Mouse (Mus musculus): ENCODE results near the gene Specc1. TPM values are rescaled to one million over a fixed set of nuclear protein-coding genes. Genes with fewer than 3 reads are reported as not detected.
"Not testable (repeated sequence)": the region's sequence is repeated elsewhere in the genome, so short reads cannot be mapped to it uniquely, and the experiment has no call there.

Gene Specc1
- polyA plus RNA-seq, 1 experiment, result 27.7 TPM

GRCm38 (mm10) chr11:61950632-61951031, 5.9 kb upstream of the Specc1 start:
- H3K27me3 ChIP-seq (ENCODE audit: control insufficient read depth, insufficient read depth, insufficient read length), result no peaks in the 10 kb centered on the region
- no peaks in the 10 kb centered on the region for H3K36me3 ChIP-seq (ENCODE audit: control insufficient read depth, insufficient read depth)
- H3K79me2 ChIP-seq (ENCODE audit: control insufficient read depth, insufficient read depth), result no peaks in the 10 kb centered on the region
- peak overlapping the region; percentile 20 for H3K4me2 ChIP-seq (ENCODE audit: low read depth)
- no peak overlapping the region for H3ac ChIP-seq (ENCODE audit: control insufficient read depth, insufficient read length)
- no peak overlapping the region for H3K4me3 ChIP-seq
- TF ChIP-seq CEBPB (IDR thresholded peaks at IDR 0.05; ENCODE audit: insufficient read depth, poor library complexity, severe bottlenecking) (peak; percentile 47; the same call in 1 of the 2 replicates), E2F4 (IDR thresholded peaks at IDR 0.05; ENCODE audit: insufficient read depth) (no peak)

GRCm38 (mm10) chr11:61955136-61955535, 1.4 kb upstream of the Specc1 start:
- H3K4me3 ChIP-seq, result no peak overlapping the region
- no peaks in the 10 kb centered on the region for H3K36me3 ChIP-seq (ENCODE audit: control insufficient read depth, insufficient read depth)

DNA sequence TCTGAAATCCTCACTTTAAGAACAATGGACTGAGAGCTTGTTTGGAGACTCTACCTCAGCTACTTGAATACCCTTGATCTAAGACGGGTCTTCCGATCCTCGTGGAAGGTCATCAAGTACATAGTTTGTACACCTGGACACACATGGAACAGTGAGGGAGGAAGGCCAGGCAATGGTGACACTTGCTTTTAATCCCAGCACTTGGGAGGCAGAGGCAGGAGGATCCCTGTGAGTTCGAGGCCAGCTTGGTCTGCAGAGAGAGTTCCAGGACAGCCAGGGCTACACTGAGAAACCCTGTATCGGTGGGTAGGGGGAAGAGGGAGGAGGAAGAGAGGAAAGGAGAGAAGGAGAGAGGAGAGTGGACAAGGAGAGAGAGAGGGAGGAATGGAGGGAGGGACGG, 612 bp upstream of the Specc1 start:
- Histone ChIP-seq H3K4me2 (ENCODE audit: low read depth) (no peak overlapping the region), H3K27me3 (ENCODE audit: control insufficient read depth, insufficient read depth, insufficient read length) (peaks cover 3% of the 10 kb centered on the region), H3K36me3 (ENCODE audit: control insufficient read depth, insufficient read depth) (no peaks in the 10 kb centered on the region), H3K4me3 (no peak overlapping the region), H3K79me2 (ENCODE audit: control insufficient read depth, insufficient read depth) (no peaks in the 10 kb centered on the region), H3ac (ENCODE audit: control insufficient read depth, insufficient read length) (no peak overlapping the region)
- no peak for TF ChIP-seq E2F4 (IDR thresholded peaks at IDR 0.05; ENCODE audit: insufficient read depth)
- TF ChIP-seq MYOG (IDR thresholded peaks at IDR 0.05; ENCODE audit: control insufficient read depth in 1 of 3, insufficient read depth in 1 of 3, insufficient read length in 2 of 3, low read depth in 2 of 3), result no peak
- TF ChIP-seq MAX (IDR thresholded peaks at IDR 0.05; ENCODE audit: low read depth), result no peak
- no peak for TF ChIP-seq USF1 (IDR thresholded peaks at IDR 0.05; ENCODE audit: low read depth)
- no peak for TF ChIP-seq CEBPB (IDR thresholded peaks at IDR 0.05; ENCODE audit: insufficient read depth, poor library complexity, severe bottlenecking)
- no peak for TF ChIP-seq TCF3 (IDR thresholded peaks at IDR 0.05; ENCODE audit: insufficient read length, low read depth)

More at GRCm38 (mm10) chr11:61955136-61955535, 1.4 kb upstream of the Specc1 start:
- Histone ChIP-seq H3K4me2 (ENCODE audit: low read depth) (no peak overlapping the region), H3K79me2 (ENCODE audit: control insufficient read depth, insufficient read depth) (no peaks in the 10 kb centered on the region), H3K27me3 (ENCODE audit: control insufficient read depth, insufficient read depth, insufficient read length) (peaks cover 3% of the 10 kb centered on the region), H3ac (ENCODE audit: control insufficient read depth, insufficient read length) (no peak overlapping the region)
- TF ChIP-seq MYOG (IDR thresholded peaks at IDR 0.05; ENCODE audit: control insufficient read depth in 1 of 3, insufficient read depth in 1 of 3, insufficient read length in 2 of 3, low read depth in 2 of 3), result no peak

GRCm38 (mm10) chr11:61957296-61957813, 792 bp downstream of the Specc1 start:
- Histone ChIP-seq H3ac (ENCODE audit: control insufficient read depth, insufficient read length) (no peak overlapping the region), H3K79me2 (ENCODE audit: control insufficient read depth, insufficient read depth) (no peaks in the 10 kb centered on the region), H3K27me3 (ENCODE audit: control insufficient read depth, insufficient read depth, insufficient read length) (peaks cover 3% of the 10 kb centered on the region), H3K4me3 (peak overlapping the region; percentile 10), H3K4me2 (ENCODE audit: low read depth) (peak overlapping the region; percentile 83), H3K36me3 (ENCODE audit: control insufficient read depth, insufficient read depth) (no peaks in the 10 kb centered on the region)
- no peak for TF ChIP-seq MYOG (IDR thresholded peaks at IDR 0.05; ENCODE audit: control insufficient read depth in 1 of 3, insufficient read depth in 1 of 3, insufficient read length in 2 of 3, low read depth in 2 of 3)
- no peak for TF ChIP-seq TCF3 (IDR thresholded peaks at IDR 0.05; ENCODE audit: insufficient read length, low read depth)

- not testable (repeated sequence) for H3K79me2 ChIP-seq (ENCODE audit: control insufficient read depth, insufficient read depth); H3ac ChIP-seq (ENCODE audit: control insufficient read depth, insufficient read length); H3K4me2 ChIP-seq (ENCODE audit: low read depth); H3K27me3 ChIP-seq (ENCODE audit: control insufficient read depth, insufficient read depth, insufficient read length); H3K4me3 ChIP-seq; H3K36me3 ChIP-seq (ENCODE audit: control insufficient read depth, insufficient read depth)
These were observed 2.1 kb downstream of the Specc1 start for GRCm38 (mm10) chr11:61958706-61959105.

- peaks cover 3% of the 10 kb centered on the region for H3K27me3 ChIP-seq (ENCODE audit: control insufficient read depth, insufficient read depth, insufficient read length)
- H3K4me2 ChIP-seq (ENCODE audit: low read depth), result no peak overlapping the region
- no peaks in the 10 kb centered on the region for H3K36me3 ChIP-seq (ENCODE audit: control insufficient read depth, insufficient read depth)
- no peak overlapping the region for H3K4me3 ChIP-seq
- TF ChIP-seq REST (IDR thresholded peaks at IDR 0.05; ENCODE audit: insufficient read depth, insufficient read length) (no peak), SRF (IDR thresholded peaks at IDR 0.05; ENCODE audit: control insufficient read depth, insufficient read length, low read depth) (no peak), MYOG (IDR thresholded peaks at IDR 0.05; ENCODE audit: control insufficient read depth in 1 of 3, insufficient read depth in 1 of 3, insufficient read length in 2 of 3, low read depth in 2 of 3) (no peak), TCF12 (IDR thresholded peaks at IDR 0.05; ENCODE audit: insufficient read depth, poor library complexity, severe bottlenecking) (no peak), POLR2A (IDR thresholded peaks at IDR 0.05; ENCODE audit: insufficient read length, low read depth) (no peak), E2F4 (IDR thresholded peaks at IDR 0.05; ENCODE audit: insufficient read depth) (no peak), MAX (IDR thresholded peaks at IDR 0.05; ENCODE audit: low read depth) (no peak), CEBPB (IDR thresholded peaks at IDR 0.05; ENCODE audit: insufficient read depth, poor library complexity, severe bottlenecking) (no peak), POLR2AphosphoS2 (IDR thresholded peaks at IDR 0.05; ENCODE audit: insufficient read length, low read depth) (no peak), TCF3 (IDR thresholded peaks at IDR 0.05; ENCODE audit: insufficient read length, low read depth) (no peak), USF1 (IDR thresholded peaks at IDR 0.05; ENCODE audit: low read depth) (no peak), MYOD1 (IDR thresholded peaks at IDR 0.05; ENCODE audit: control insufficient read depth in 1 of 3, insufficient read length in 2 of 3, low read depth in 2 of 3) (no peak)
- H3K79me2 ChIP-seq (ENCODE audit: control insufficient read depth, insufficient read depth), result no peaks in the 10 kb centered on the region
- H3ac ChIP-seq (ENCODE audit: control insufficient read depth, insufficient read length), result no peak overlapping the region
These were observed 3.5 kb downstream of the Specc1 start for GRCm38 (mm10) chr11:61960096-61960495.

All from myocyte (in vitro differentiated cells).